Mouse (Mus musculus) spleen, adult 12 weeks (tissue): ENCODE results near the gene Gm15128.
"Not testable (repeated sequence)": the region's sequence is repeated elsewhere in the genome, so short reads cannot be mapped to it uniquely, and the experiment has no call there.

Source experiments
- DNase-seq: peaks from one replicate; pipeline ENCODE4 v3.0.0; 2022; ENCODE audit warnings: low spot score

Gene Gm15128

DNA sequence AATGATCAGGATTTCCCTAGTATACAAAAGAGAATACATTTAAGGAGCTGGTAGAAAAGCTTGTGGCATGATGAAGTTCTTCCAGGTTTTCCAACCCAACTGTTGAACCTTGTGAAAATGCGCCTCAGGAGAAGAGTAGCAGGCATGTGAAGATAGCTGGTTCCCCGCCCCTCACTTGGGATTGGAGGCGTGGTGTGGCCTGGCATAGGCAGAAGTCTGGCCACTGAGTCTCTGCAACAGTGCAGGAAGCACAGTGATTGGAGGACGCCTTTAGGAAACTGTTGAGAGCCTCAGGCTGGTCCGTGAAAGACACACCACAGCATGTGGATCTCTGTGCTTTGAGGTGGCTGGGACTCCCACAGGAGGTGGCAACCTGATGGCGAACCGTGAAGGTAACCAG lies at the start of gene Gm15128:
Gene Gm15128 (plus strand): TSS at position 301 of the 400 bp plus-strand sequence.
- not testable (repeated sequence) for DNase-seq
